Comparison of ENCODE assay signal across 8 mouse cellular contexts in genomic region chr17:29006812-29007211, GRCm38 (mm10). TPM values are rescaled to one million over a fixed set of nuclear protein-coding genes. Genes with fewer than 3 reads are reported as not detected.
DNase-seq lines count a peak whose midpoint lies in the region; ATAC-seq and TF ChIP-seq lines count a peak whose summit lies in the region.

No protein-coding gene starts in this region.

- H3K27me3 ChIP-seq in kidney, adult 2 months (replicated peaks; ENCODE audit: control insufficient read depth, insufficient read depth, low read length), result no peaks in the 10 kb centered on the region
- no peaks in the 10 kb centered on the region for H3K27me3 ChIP-seq in embryonic facial prominence, embryonic 10.5 days (replicated peaks; ENCODE audit: low read depth, poor library complexity, severe bottlenecking)
- no peaks in the 10 kb centered on the region for H3K27me3 ChIP-seq in hindbrain, embryonic 16.5 days (replicated peaks; ENCODE audit: control insufficient read depth, insufficient read depth, low read length)

- no peak for ATAC-seq in hindbrain, embryonic 16.5 days
- 0 out of 2 replicates have a peak, but pooled peaks have one; percentile 22 for ATAC-seq in megakaryocyte progenitor cell, adult 5-6 weeks (replicated peaks; ENCODE audit: poor library complexity)
- ATAC-seq in megakaryocyte-erythroid progenitor cell, adult 5-6 weeks (replicated peaks; ENCODE audit: low FRiP score, low TSS enrichment, poor library complexity, severe bottlenecking), result no peak

- 2% methylated on average over 7 of the region's 7 CpGs for WGBS in kidney, adult 2 months
- WGBS in embryonic facial prominence, embryonic 10.5 days, result 10% methylated on average over 7 of the region's 7 CpGs
- 9% methylated on average over 7 of the region's 7 CpGs for WGBS in hindbrain, embryonic 16.5 days

- H3K27ac ChIP-seq in kidney, adult 2 months (ENCODE audit: insufficient read depth, low read depth, low read length), result peak overlapping the region; percentile 96; the same call in 1 of the 2 replicates
- peak overlapping the region; percentile 98 for H3K27ac ChIP-seq in embryonic facial prominence, embryonic 10.5 days (replicated peaks)
- H3K27ac ChIP-seq in hindbrain, embryonic 16.5 days (ENCODE audit: low read depth, low read length), result 0 out of 2 replicates have a peak overlapping the region, but pooled peaks have one; percentile 93

- peaks cover 17% of the 10 kb centered on the region; the same call in 1 of the 2 replicates for H3K4me1 ChIP-seq in kidney, adult 2 months (ENCODE audit: control insufficient read depth, insufficient read depth, low read length)
- peaks cover 23% of the 10 kb centered on the region for H3K4me1 ChIP-seq in embryonic facial prominence, embryonic 10.5 days
- peaks cover 14% of the 10 kb centered on the region for H3K4me1 ChIP-seq in hindbrain, embryonic 16.5 days (ENCODE audit: control insufficient read depth, insufficient read depth, low read depth, low read length)

- peak overlapping the region; percentile 64 for H3K4me2 ChIP-seq in hindbrain, embryonic 16.5 days (ENCODE audit: low read length)

- H3K36me3 ChIP-seq in kidney, adult 2 months (ENCODE audit: control insufficient read depth, insufficient read depth, low read length), result no peaks in the 10 kb centered on the region
- H3K36me3 ChIP-seq in embryonic facial prominence, embryonic 10.5 days (replicated peaks), result peaks cover 24% of the 10 kb centered on the region
- no peaks in the 10 kb centered on the region for H3K36me3 ChIP-seq in hindbrain, embryonic 16.5 days (ENCODE audit: control insufficient read depth, insufficient read depth, low read length)

- peak overlapping the region; percentile 95 for H3K9ac ChIP-seq in hindbrain, embryonic 16.5 days (ENCODE audit: low read depth, low read length)

- TF ChIP-seq POLR2A in kidney, adult 2 months (IDR thresholded peaks at IDR 0.05; ENCODE audit: low read depth, low read length), result no peak

- H3K9me3 ChIP-seq in embryonic facial prominence, embryonic 10.5 days, result no peaks in the 10 kb centered on the region
- H3K9me3 ChIP-seq in hindbrain, embryonic 16.5 days (ENCODE audit: control insufficient read depth, low read length), result no peaks in the 10 kb centered on the region

- peak overlapping the region; percentile 100 for H3K4me3 ChIP-seq in kidney, adult 2 months (ENCODE audit: insufficient read depth, low read depth, low read length)
- H3K4me3 ChIP-seq in embryonic facial prominence, embryonic 10.5 days, result peak overlapping the region; percentile 99
- peak overlapping the region; percentile 82 for H3K4me3 ChIP-seq in hindbrain, embryonic 16.5 days (ENCODE audit: low read length)

- DNase-seq in kidney, adult 2 months, result no peak
- DNase-seq in kidney, adult 8-10 months, result no peak
- no peak for DNase-seq in embryonic facial prominence, embryonic 10.5 days (ENCODE audit: low spot score)
- DNase-seq in adrenal gland, adult 2 months, result no peak
- DNase-seq in urinary bladder, postnatal 25 days (ENCODE audit: low spot score), result no peak

- TF ChIP-seq CTCF in kidney, adult 2 months (conservative IDR thresholded peaks at IDR 0.05; ENCODE audit: insufficient read depth, insufficient read length, low read depth, low read length), result no peak

RNA-seq across cellular contexts. Expression of gene Stk38, which starts 1.0 kb away (rescaled TPM):
- polyA plus RNA-seq in kidney, adult 2 months (2012; rRNA removed), result 61.7 and 66.8 TPM in 2 replicates
- polyA plus RNA-seq in embryonic facial prominence, embryonic 10.5 days (2016; fragmentation: Nextera tagmentation; extraction: Ambion mirVana), result 118 and 125 TPM in 2 replicates
- 71.8 and 89.7 TPM in 2 replicates for polyA plus RNA-seq in hindbrain, embryonic 16.5 days (2015; fragmentation: Nextera tagmentation; extraction: Ambion mirVana)
- total RNA-seq in megakaryocyte progenitor cell, adult 5-6 weeks (2015), result 84.6 and 97.1 TPM in 2 replicates
- total RNA-seq in megakaryocyte progenitor cell, adult 5-6 weeks (2017), result 50.8 and 85.5 TPM in 2 replicates
- 123 TPM in 2 replicates for total RNA-seq in megakaryocyte-erythroid progenitor cell, adult 5-6 weeks (2014; fragmentation: Nextera tagmentation)
- 79.5 and 95.0 TPM in 2 replicates for total RNA-seq in megakaryocyte-erythroid progenitor cell, adult 5-6 weeks (2017)
- 10 to 100 TPM; 50.5 to 52.6 TPM for total RNA-seq in adrenal gland, adult 2 months (2021)
- 151 and 161 TPM in 2 replicates for polyA plus RNA-seq in adrenal gland, adult 2 months (2012; rRNA removed)

RNA-seq across cellular contexts. Expression of gene Srsf3, which starts 25.6 kb away (rescaled TPM):
- polyA plus RNA-seq in kidney, adult 2 months (2012; rRNA removed), result 71.0 and 85.2 TPM in 2 replicates
- 830 and 831 TPM in 2 replicates for polyA plus RNA-seq in embryonic facial prominence, embryonic 10.5 days (2016; fragmentation: Nextera tagmentation; extraction: Ambion mirVana)
- 356 and 408 TPM in 2 replicates for polyA plus RNA-seq in hindbrain, embryonic 16.5 days (2015; fragmentation: Nextera tagmentation; extraction: Ambion mirVana)
- 486 and 506 TPM in 2 replicates for total RNA-seq in megakaryocyte progenitor cell, adult 5-6 weeks (2015)
- total RNA-seq in megakaryocyte progenitor cell, adult 5-6 weeks (2017), result 767 and 797 TPM in 2 replicates
- 501 and 513 TPM in 2 replicates for total RNA-seq in megakaryocyte-erythroid progenitor cell, adult 5-6 weeks (2014; fragmentation: Nextera tagmentation)
- 747 and 1,154 TPM in 2 replicates for total RNA-seq in megakaryocyte-erythroid progenitor cell, adult 5-6 weeks (2017)
- 100 to 1,000 TPM in 1 of 2 experiments, 10 to 100 TPM in 1; 94.0 to 149 TPM for total RNA-seq in adrenal gland, adult 2 months (2021)
- polyA plus RNA-seq in adrenal gland, adult 2 months (2012; rRNA removed), result 161 and 183 TPM in 2 replicates

RNA-seq across cellular contexts. Expression of gene Kctd20, which starts 55.1 kb away (rescaled TPM):
- 30.8 and 32.0 TPM in 2 replicates for polyA plus RNA-seq in kidney, adult 2 months (2012; rRNA removed)
- polyA plus RNA-seq in embryonic facial prominence, embryonic 10.5 days (2016; fragmentation: Nextera tagmentation; extraction: Ambion mirVana), result 125 and 126 TPM in 2 replicates
- polyA plus RNA-seq in hindbrain, embryonic 16.5 days (2015; fragmentation: Nextera tagmentation; extraction: Ambion mirVana), result 76.5 and 88.8 TPM in 2 replicates
- 74.0 and 89.7 TPM in 2 replicates for total RNA-seq in megakaryocyte progenitor cell, adult 5-6 weeks (2015)
- 130 and 137 TPM in 2 replicates for total RNA-seq in megakaryocyte progenitor cell, adult 5-6 weeks (2017)
- total RNA-seq in megakaryocyte-erythroid progenitor cell, adult 5-6 weeks (2014; fragmentation: Nextera tagmentation), result 23.5 and 33.8 TPM in 2 replicates
- 31.4 and 39.9 TPM in 2 replicates for total RNA-seq in megakaryocyte-erythroid progenitor cell, adult 5-6 weeks (2017)
- 10 to 100 TPM; 48.2 to 63.7 TPM for total RNA-seq in adrenal gland, adult 2 months (2021)
- polyA plus RNA-seq in adrenal gland, adult 2 months (2012; rRNA removed), result 23.5 and 32.7 TPM in 2 replicates
